Mouse (Mus musculus) forebrain, embryonic 14.5 days (tissue): Measurements from ENCODE around the gene Adpgk. TPM values are rescaled to one million over a fixed set of nuclear protein-coding genes. Genes with fewer than 3 reads are reported as not detected.

Experiments used
- ATAC-seq: fragments of 200-750 bp; cut with Nextera tagmentation; 2 replicates; pipeline ENCODE4 v1.8.0; 2017; ENCODE audit warnings: mild to moderate bottlenecking, moderate library complexity
- DNase-seq: peaks from one replicate; pipeline ENCODE4 v3.0.0-alpha.2; 2015; ENCODE audit warnings: low spot score
- H3K27ac ChIP-seq: fragments of 300-500 bp; sonication (generic); 2 replicates; pipeline ENCODE4 v1.5.1; 2014; ENCODE audit warnings: low read depth, mild to moderate bottlenecking, control low read depth, low read length, moderate library complexity
- H3K27me3 ChIP-seq: fragments of 300-500 bp; sonication (generic); replicated peaks from 2 replicates; pipeline ENCODE4 v1.6.1; 2014; ENCODE audit warnings: low read length, control low read depth, mixed read lengths; ENCODE audit not compliant: control insufficient read depth, insufficient read depth
- H3K36me3 ChIP-seq: fragments of 300-500 bp; sonication (generic); 2 replicates; pipeline ENCODE4 v1.6.1; 2014; ENCODE audit warnings: low read length, control low read depth; ENCODE audit not compliant: control insufficient read depth, insufficient read depth
- H3K4me1 ChIP-seq: fragments of 300-500 bp; sonication (generic); 2 replicates; pipeline ENCODE4 v1.6.1; 2014; ENCODE audit warnings: antibody characterized with exemption, low read length, control low read depth; ENCODE audit not compliant: control insufficient read depth, insufficient read depth
- H3K4me2 ChIP-seq: fragments of 300-500 bp; sonication (generic); 2 replicates; pipeline ENCODE4 v1.6.1; 2014; ENCODE audit warnings: mild to moderate bottlenecking, control low read depth, low read length
- H3K4me3 ChIP-seq: fragments of 300-500 bp; sonication (generic); 2 replicates; pipeline ENCODE4 v1.5.1; 2014; ENCODE audit warnings: low read depth, low read length, control low read depth
- H3K9ac ChIP-seq: fragments of 300-500 bp; sonication (generic); 2 replicates; pipeline ENCODE4 v1.6.1; 2014; ENCODE audit warnings: mild to moderate bottlenecking, low read length, control low read depth, moderate library complexity
- H3K9me3 ChIP-seq: fragments of 300-500 bp; sonication (generic); replicated peaks from 2 replicates; pipeline ENCODE4 v1.6.1; 2016; ENCODE audit warnings: low read length, control low read depth, mixed read lengths; ENCODE audit not compliant: control insufficient read depth
- WGBS: fragments of 180-500 bp; shearing (Covaris S2); extraction: QIAGEN DNeasy Blood & Tissue Kit; methylation state at CpG from one replicate; pipeline ENCODE4 v1.1.7; 2014; 5-methylcytosine and 5-hydroxymethylcytosine counted together
- polyA plus RNA-seq: library from polyadenylated mRNA; unstranded; fragments of >200 nt; fragmentation: Nextera tagmentation; extraction: Ambion mirVana; gene quantifications from 2 replicates; pipeline ENCODE4 v1.2.1, GENCODE M21; 2014

The Adpgk gene
- polyA plus RNA-seq, 1 experiment from 2014 or later = 21.9 TPM

GRCm38 (mm10) chr9:59307890-59308289 lies 16.5 kb downstream of the Adpgk start:
- 0 out of 2 replicates have a peak, but pooled peaks cover 2% of the 10 kb centered on the region for H3K4me1 ChIP-seq
- DNase-seq (no peak), ATAC-seq (no peak)
- H3K4me2 ChIP-seq = no peak overlapping the region
- H3K27ac ChIP-seq = no peak overlapping the region
- 90% methylated on average over 2 of the region's 2 CpGs for WGBS
- H3K27me3 ChIP-seq = no peaks in the 10 kb centered on the region
- H3K4me3 ChIP-seq = no peak overlapping the region
- H3K9me3 ChIP-seq = no peaks in the 10 kb centered on the region
- H3K36me3 ChIP-seq = peaks cover 59% of the 10 kb centered on the region
- H3K9ac ChIP-seq = no peak overlapping the region

GRCm38 (mm10) chr9:59310582-59311283 lies 19.4 kb downstream of the Adpgk start:
- Histone ChIP-seq H3K36me3 (peaks cover 70% of the 10 kb centered on the region), H3K27ac (no peak overlapping the region), H3K4me2 (no peak overlapping the region), H3K4me3 (no peak overlapping the region), H3K9me3 (no peaks in the 10 kb centered on the region), H3K9ac (no peak overlapping the region), H3K4me1 (0 out of 2 replicates have a peak, but pooled peaks cover 2% of the 10 kb centered on the region), H3K27me3 (no peaks in the 10 kb centered on the region)
- ATAC-seq (no peak), DNase-seq (no peak)
- WGBS = 90% methylated on average over 8 of the region's 8 CpGs

DNA sequence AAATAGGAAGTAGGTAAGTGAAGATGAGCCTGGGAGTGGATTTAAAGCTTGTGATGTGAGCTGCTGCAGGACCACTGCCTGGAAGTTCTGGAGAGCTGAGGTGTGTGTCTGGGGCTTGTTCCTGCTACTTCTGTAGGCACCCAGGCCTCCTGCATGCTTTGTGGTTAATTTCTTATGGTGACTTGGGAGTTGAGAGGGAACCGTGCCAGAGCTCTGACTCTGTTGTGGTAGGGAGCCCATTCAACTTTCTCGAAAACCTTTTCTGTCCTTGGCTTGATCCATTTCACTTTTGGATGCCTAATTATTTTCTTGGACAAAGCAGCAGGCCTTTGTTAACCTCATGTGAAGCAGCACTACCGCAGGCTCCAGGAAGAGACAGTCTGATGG lies 19.9 kb downstream of the Adpgk start:
- ATAC-seq = no peak
- Histone ChIP-seq H3K27me3 (no peaks in the 10 kb centered on the region), H3K4me1 (0 out of 2 replicates have a peak, but pooled peaks cover 2% of the 10 kb centered on the region), H3K36me3 (peaks cover 68% of the 10 kb centered on the region), H3K4me3 (no peak overlapping the region), H3K27ac (no peak overlapping the region), H3K9ac (no peak overlapping the region), H3K9me3 (no peaks in the 10 kb centered on the region), H3K4me2 (no peak overlapping the region)
- no peak for DNase-seq
- WGBS = 25% methylated on average over 3 of the region's 3 CpGs

GRCm38 (mm10) chr9:59316206-59316605 lies 24.8 kb downstream of the Adpgk start:
- DNase-seq = no peak

DNA sequence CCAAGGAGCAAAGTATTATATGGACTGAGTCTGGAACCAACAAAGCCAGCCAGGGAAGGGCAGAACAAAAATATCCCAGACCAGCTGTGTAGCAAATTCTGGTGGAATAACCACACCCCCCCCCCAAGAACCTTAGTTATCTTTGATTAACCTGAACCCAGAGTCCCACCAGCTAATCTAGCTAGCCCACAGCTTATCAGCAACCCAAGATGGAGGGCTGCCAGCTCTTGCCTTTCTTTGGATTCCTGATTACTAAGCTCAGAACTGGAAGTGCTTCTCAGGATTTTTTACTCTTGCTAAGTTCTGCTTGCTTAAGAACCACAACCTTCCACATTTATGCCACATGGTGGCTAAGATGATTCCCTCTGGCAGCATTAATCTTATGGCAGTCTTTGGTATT lies 33.0 kb downstream of the Adpgk start:
- H3K9me3 ChIP-seq = no peaks in the 10 kb centered on the region
- H3K4me1 ChIP-seq = no peaks in the 10 kb centered on the region
- DNase-seq = no peak
- H3K4me2 ChIP-seq = no peak overlapping the region
- no peak overlapping the region for H3K4me3 ChIP-seq
- no peak overlapping the region for H3K9ac ChIP-seq
- H3K36me3 ChIP-seq = peaks cover 76% of the 10 kb centered on the region
- H3K27ac ChIP-seq = no peak overlapping the region
- no peaks in the 10 kb centered on the region for H3K27me3 ChIP-seq
- ATAC-seq = no peak

More at GRCm38 (mm10) chr9:59316206-59316605, 24.8 kb downstream of the Adpgk start:
- Histone ChIP-seq H3K4me1 (0 out of 2 replicates have a peak, but pooled peaks cover 2% of the 10 kb centered on the region), H3K4me3 (no peak overlapping the region), H3K27ac (no peak overlapping the region), H3K27me3 (no peaks in the 10 kb centered on the region), H3K9me3 (no peaks in the 10 kb centered on the region), H3K4me2 (no peak overlapping the region), H3K36me3 (peaks cover 59% of the 10 kb centered on the region), H3K9ac (no peak overlapping the region)
- whole genome bisulfite sequencing = 91% methylated on average over 3 of the region's 3 CpGs
- no peak for ATAC-seq

GRCm38 (mm10) chr9:59330055-59330454 lies 38.7 kb downstream of the Adpgk start:
- H3K36me3 ChIP-seq = peaks cover 73% of the 10 kb centered on the region
- ATAC-seq = no peak
- no peaks in the 10 kb centered on the region for H3K27me3 ChIP-seq
- H3K4me1 ChIP-seq = no peaks in the 10 kb centered on the region
- H3K27ac ChIP-seq = no peak overlapping the region
- H3K9ac ChIP-seq = no peak overlapping the region
- no peaks in the 10 kb centered on the region for H3K9me3 ChIP-seq
- 94% methylated on average over 5 of the region's 5 CpGs for WGBS
- no peak for DNase-seq
- no peak overlapping the region for H3K4me2 ChIP-seq
- no peak overlapping the region for H3K4me3 ChIP-seq

GRCm38 (mm10) chr9:59336539-59336938 lies 45.2 kb downstream of the Adpgk start:
- no peaks in the 10 kb centered on the region for H3K9me3 ChIP-seq
- 99% methylated on average over 3 of the region's 3 CpGs for WGBS
- no peak overlapping the region for H3K27ac ChIP-seq
- no peak overlapping the region for H3K9ac ChIP-seq
- DNase-seq = no peak
- H3K36me3 ChIP-seq = peaks cover 60% of the 10 kb centered on the region
- no peaks in the 10 kb centered on the region for H3K27me3 ChIP-seq
- H3K4me2 ChIP-seq = no peak overlapping the region
- no peak for ATAC-seq
- no peaks in the 10 kb centered on the region for H3K4me1 ChIP-seq
- H3K4me3 ChIP-seq = no peak overlapping the region

DNA sequence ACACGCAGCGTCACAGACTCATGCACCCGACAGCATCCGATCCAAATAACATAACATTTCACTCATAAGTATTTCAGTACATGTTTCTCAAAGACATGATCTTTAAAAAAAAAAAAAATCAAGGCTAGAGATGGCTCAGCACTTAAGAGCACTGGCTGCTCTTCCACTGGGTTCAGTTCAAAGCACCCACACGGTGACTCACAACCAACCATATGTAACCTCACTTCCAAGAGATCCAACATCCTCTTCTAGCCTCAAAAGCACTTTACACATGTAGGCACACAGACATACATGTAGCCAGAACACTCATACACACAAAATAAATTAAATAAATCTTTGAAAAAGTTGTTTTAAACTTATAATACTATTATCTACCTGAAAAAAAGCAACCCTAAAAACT lies 46.5 kb downstream of the Adpgk start:
- Histone ChIP-seq H3K9me3 (no peaks in the 10 kb centered on the region), H3K27ac (no peak overlapping the region), H3K27me3 (no peaks in the 10 kb centered on the region), H3K4me2 (no peak overlapping the region), H3K36me3 (peaks cover 58% of the 10 kb centered on the region), H3K4me1 (no peaks in the 10 kb centered on the region), H3K9ac (no peak overlapping the region), H3K4me3 (no peak overlapping the region)
- no peak for ATAC-seq
- no peak for DNase-seq
- WGBS = 95% methylated on average over 5 of the region's 5 CpGs

GRCm38 (mm10) chr9:59338411-59338810 lies 47.1 kb downstream of the Adpgk start:
- H3K4me2 ChIP-seq = no peak overlapping the region
- H3K27me3 ChIP-seq = no peaks in the 10 kb centered on the region
- 85% methylated on average over 5 of the region's 5 CpGs for WGBS
- H3K9ac ChIP-seq = no peak overlapping the region
- H3K4me1 ChIP-seq = no peaks in the 10 kb centered on the region
- H3K27ac ChIP-seq = no peak overlapping the region
- H3K9me3 ChIP-seq = no peaks in the 10 kb centered on the region
- H3K4me3 ChIP-seq = no peak overlapping the region
- H3K36me3 ChIP-seq = peaks cover 58% of the 10 kb centered on the region
- no peak for DNase-seq
- ATAC-seq = no peak
